Mouse (Mus musculus) kidney, adult 2 months (tissue): ENCODE data around the gene Hnrnpul1.

Experiments used
- CTCF ChIP-seq: fragments of 200-500 bp; conservative IDR thresholded peaks from 2 replicates; pipeline ENCODE4 v1.5.1; 2011; ENCODE audit warnings: low read depth, mild to moderate bottlenecking, control low read depth, low read length, moderate library complexity, mixed read lengths; ENCODE audit not compliant: insufficient read depth, insufficient read length
- POLR2A ChIP-seq: fragments of 200-500 bp; IDR thresholded peaks from one replicate; pipeline ENCODE4 v1.6.1; 2011; ENCODE audit warnings: low read depth, low read length, control low read depth

DNA sequence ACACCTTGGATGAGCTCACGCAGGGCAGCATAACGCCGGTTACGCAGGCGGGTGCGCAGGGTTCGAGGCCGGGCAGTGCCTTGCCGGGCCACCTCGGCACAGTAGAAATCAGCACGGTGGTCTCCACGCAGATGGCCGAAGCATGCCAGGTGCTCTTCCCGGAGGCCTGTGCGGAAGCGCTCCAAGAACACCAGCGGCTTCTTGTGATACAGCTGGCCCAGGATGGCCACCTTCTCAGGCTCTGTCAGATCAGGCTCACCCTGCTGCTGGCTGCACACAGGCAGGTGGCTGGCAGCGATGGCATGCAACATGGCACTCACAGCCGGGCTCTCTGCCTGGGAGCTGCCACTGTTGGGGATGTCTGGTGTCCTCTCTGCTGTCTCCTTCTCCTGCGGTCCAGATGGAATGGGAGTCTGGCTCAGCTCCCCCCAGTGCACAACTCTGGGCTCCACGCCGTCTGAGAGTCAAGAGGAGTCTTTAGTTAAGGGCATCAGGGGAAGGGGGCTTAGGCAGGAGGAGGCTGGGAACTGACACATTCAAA lies 38.8 kb downstream of the Hnrnpul1 start:
- TF ChIP-seq CTCF (no peak), POLR2A (no peak)
